Mouse (Mus musculus): ENCODE measurements at regions not wholly inside any gene's neighbourhood (a gene's known extent, or its start where the extent isn't known, plus 50 kb on each side); places are given as distances from the start of the nearest gene placed in this dataset.

- Histone ChIP-seq H3K27me3 (ENCODE audit: control insufficient read depth, insufficient read depth, insufficient read length) (no peaks in the 10 kb centered on the region), H3K4me2 (ENCODE audit: low read depth) (no peak overlapping the region), H3K36me3 (ENCODE audit: control insufficient read depth, insufficient read depth) (no peaks in the 10 kb centered on the region), H3K79me2 (ENCODE audit: control insufficient read depth, insufficient read depth) (no peaks in the 10 kb centered on the region), H3K4me3 (no peak overlapping the region), H3ac (ENCODE audit: control insufficient read depth, insufficient read length) (no peak overlapping the region)
- TF ChIP-seq E2F4 (IDR thresholded peaks at IDR 0.05; ENCODE audit: insufficient read depth) = no peak
These were observed 127.3 kb upstream of the Ufl1 start for GRCm38 (mm10) chr4:25408696-25409448.

- no peak overlapping the region for H3K4me3 ChIP-seq
- no peaks in the 10 kb centered on the region for H3K79me2 ChIP-seq (ENCODE audit: control insufficient read depth, insufficient read depth)
- no peak overlapping the region for H3K4me2 ChIP-seq (ENCODE audit: low read depth)
- H3ac ChIP-seq (ENCODE audit: control insufficient read depth, insufficient read length) = no peak overlapping the region
- H3K36me3 ChIP-seq (ENCODE audit: control insufficient read depth, insufficient read depth) = no peaks in the 10 kb centered on the region
- TF ChIP-seq POLR2A (IDR thresholded peaks at IDR 0.05; ENCODE audit: insufficient read length, low read depth) (no peak), REST (IDR thresholded peaks at IDR 0.05; ENCODE audit: insufficient read depth, insufficient read length) (no peak), POLR2AphosphoS2 (IDR thresholded peaks at IDR 0.05; ENCODE audit: insufficient read length, low read depth) (no peak), TCF12 (IDR thresholded peaks at IDR 0.05; ENCODE audit: insufficient read depth, poor library complexity, severe bottlenecking) (no peak), CEBPB (IDR thresholded peaks at IDR 0.05; ENCODE audit: insufficient read depth, poor library complexity, severe bottlenecking) (no peak), MYOG (IDR thresholded peaks at IDR 0.05; ENCODE audit: control insufficient read depth in 1 of 3, insufficient read depth in 1 of 3, insufficient read length in 2 of 3, low read depth in 2 of 3) (no peak)
- no peaks in the 10 kb centered on the region for H3K27me3 ChIP-seq (ENCODE audit: control insufficient read depth, insufficient read depth, insufficient read length)
These were observed 126.2 kb upstream of the Ufl1 start for GRCm38 (mm10) chr4:25407842-25408241.

GRCm38 (mm10) chr4:25389542-25389941 is 107.9 kb upstream of the Ufl1 start:
- no peak overlapping the region for H3K4me3 ChIP-seq
- no peak overlapping the region for H3ac ChIP-seq (ENCODE audit: control insufficient read depth, insufficient read length)

GRCm38 (mm10) chr4:25372041-25372440 is 90.4 kb upstream of the Ufl1 start:
- no peaks in the 10 kb centered on the region for H3K79me2 ChIP-seq (ENCODE audit: control insufficient read depth, insufficient read depth)
- H3ac ChIP-seq (ENCODE audit: control insufficient read depth, insufficient read length) = no peak overlapping the region
- H3K4me3 ChIP-seq = no peak overlapping the region
- TF ChIP-seq MAX (IDR thresholded peaks at IDR 0.05; ENCODE audit: low read depth) = no peak
- TF ChIP-seq POLR2A (IDR thresholded peaks at IDR 0.05; ENCODE audit: insufficient read length, low read depth) = no peak
- TF ChIP-seq REST (IDR thresholded peaks at IDR 0.05; ENCODE audit: insufficient read depth, insufficient read length) = no peak
- no peak for TF ChIP-seq TCF3 (IDR thresholded peaks at IDR 0.05; ENCODE audit: insufficient read length, low read depth)
- no peak for TF ChIP-seq MYOD1 (IDR thresholded peaks at IDR 0.05; ENCODE audit: control insufficient read depth in 1 of 3, insufficient read length in 2 of 3, low read depth in 2 of 3)
- no peak for TF ChIP-seq E2F4 (IDR thresholded peaks at IDR 0.05; ENCODE audit: insufficient read depth)
- TF ChIP-seq MYOG (IDR thresholded peaks at IDR 0.05; ENCODE audit: control insufficient read depth in 1 of 3, insufficient read depth in 1 of 3, insufficient read length in 2 of 3, low read depth in 2 of 3) = no peak
- no peak for TF ChIP-seq USF1 (IDR thresholded peaks at IDR 0.05; ENCODE audit: low read depth)
- TF ChIP-seq TCF12 (IDR thresholded peaks at IDR 0.05; ENCODE audit: insufficient read depth, poor library complexity, severe bottlenecking) = no peak
- no peak for TF ChIP-seq SRF (IDR thresholded peaks at IDR 0.05; ENCODE audit: control insufficient read depth, insufficient read length, low read depth)
- TF ChIP-seq POLR2AphosphoS2 (IDR thresholded peaks at IDR 0.05; ENCODE audit: insufficient read length, low read depth) = no peak
- TF ChIP-seq CEBPB (IDR thresholded peaks at IDR 0.05; ENCODE audit: insufficient read depth, poor library complexity, severe bottlenecking) = no peak
- H3K4me2 ChIP-seq (ENCODE audit: low read depth) = no peak overlapping the region
- H3K36me3 ChIP-seq (ENCODE audit: control insufficient read depth, insufficient read depth) = no peaks in the 10 kb centered on the region
- H3K27me3 ChIP-seq (ENCODE audit: control insufficient read depth, insufficient read depth, insufficient read length) = no peaks in the 10 kb centered on the region

More at GRCm38 (mm10) chr4:25389542-25389941, 107.9 kb upstream of the Ufl1 start:
- Histone ChIP-seq H3K4me2 (ENCODE audit: low read depth) (no peak overlapping the region), H3K36me3 (ENCODE audit: control insufficient read depth, insufficient read depth) (no peaks in the 10 kb centered on the region), H3K79me2 (ENCODE audit: control insufficient read depth, insufficient read depth) (no peaks in the 10 kb centered on the region), H3K27me3 (ENCODE audit: control insufficient read depth, insufficient read depth, insufficient read length) (no peaks in the 10 kb centered on the region)
- TF ChIP-seq USF1 (IDR thresholded peaks at IDR 0.05; ENCODE audit: low read depth) = no peak
- TF ChIP-seq CEBPB (IDR thresholded peaks at IDR 0.05; ENCODE audit: insufficient read depth, poor library complexity, severe bottlenecking) = no peak
- TF ChIP-seq MYOD1 (IDR thresholded peaks at IDR 0.05; ENCODE audit: control insufficient read depth in 1 of 3, insufficient read length in 2 of 3, low read depth in 2 of 3) = no peak
- no peak for TF ChIP-seq POLR2A (IDR thresholded peaks at IDR 0.05; ENCODE audit: insufficient read length, low read depth)
- TF ChIP-seq SRF (IDR thresholded peaks at IDR 0.05; ENCODE audit: control insufficient read depth, insufficient read length, low read depth) = no peak
- TF ChIP-seq POLR2AphosphoS2 (IDR thresholded peaks at IDR 0.05; ENCODE audit: insufficient read length, low read depth) = no peak
- TF ChIP-seq MAX (IDR thresholded peaks at IDR 0.05; ENCODE audit: low read depth) = no peak
- no peak for TF ChIP-seq REST (IDR thresholded peaks at IDR 0.05; ENCODE audit: insufficient read depth, insufficient read length)
- no peak for TF ChIP-seq E2F4 (IDR thresholded peaks at IDR 0.05; ENCODE audit: insufficient read depth)
- no peak for TF ChIP-seq TCF12 (IDR thresholded peaks at IDR 0.05; ENCODE audit: insufficient read depth, poor library complexity, severe bottlenecking)
- TF ChIP-seq TCF3 (IDR thresholded peaks at IDR 0.05; ENCODE audit: insufficient read length, low read depth) = no peak

GRCm38 (mm10) chr4:25364402-25364801 is 82.8 kb upstream of the Ufl1 start:
- Histone ChIP-seq H3ac (ENCODE audit: control insufficient read depth, insufficient read length) (no peak overlapping the region), H3K79me2 (ENCODE audit: control insufficient read depth, insufficient read depth) (no peaks in the 10 kb centered on the region), H3K4me3 (no peak overlapping the region), H3K27me3 (ENCODE audit: control insufficient read depth, insufficient read depth, insufficient read length) (no peaks in the 10 kb centered on the region), H3K4me2 (ENCODE audit: low read depth) (no peak overlapping the region), H3K36me3 (ENCODE audit: control insufficient read depth, insufficient read depth) (no peaks in the 10 kb centered on the region)
- TF ChIP-seq CEBPB (IDR thresholded peaks at IDR 0.05; ENCODE audit: insufficient read depth, poor library complexity, severe bottlenecking) (no peak), MYOG (IDR thresholded peaks at IDR 0.05; ENCODE audit: control insufficient read depth in 1 of 3, insufficient read depth in 1 of 3, insufficient read length in 2 of 3, low read depth in 2 of 3) (no peak), TCF12 (IDR thresholded peaks at IDR 0.05; ENCODE audit: insufficient read depth, poor library complexity, severe bottlenecking) (no peak), REST (IDR thresholded peaks at IDR 0.05; ENCODE audit: insufficient read depth, insufficient read length) (no peak), MYOD1 (IDR thresholded peaks at IDR 0.05; ENCODE audit: control insufficient read depth in 1 of 3, insufficient read length in 2 of 3, low read depth in 2 of 3) (no peak), USF1 (IDR thresholded peaks at IDR 0.05; ENCODE audit: low read depth) (no peak), POLR2A (IDR thresholded peaks at IDR 0.05; ENCODE audit: insufficient read length, low read depth) (no peak), POLR2AphosphoS2 (IDR thresholded peaks at IDR 0.05; ENCODE audit: insufficient read length, low read depth) (no peak), MAX (IDR thresholded peaks at IDR 0.05; ENCODE audit: low read depth) (no peak)

Data from myocyte (in vitro differentiated cells).